Mouse (Mus musculus): ENCODE results near the gene Pnliprp2. TPM values are rescaled to one million over a fixed set of nuclear protein-coding genes. Genes with fewer than 3 reads are reported as not detected.

Pnliprp2 gene
- polyA plus RNA-seq, 1 experiment from 2014 or later, result 0.21 TPM

DNA sequence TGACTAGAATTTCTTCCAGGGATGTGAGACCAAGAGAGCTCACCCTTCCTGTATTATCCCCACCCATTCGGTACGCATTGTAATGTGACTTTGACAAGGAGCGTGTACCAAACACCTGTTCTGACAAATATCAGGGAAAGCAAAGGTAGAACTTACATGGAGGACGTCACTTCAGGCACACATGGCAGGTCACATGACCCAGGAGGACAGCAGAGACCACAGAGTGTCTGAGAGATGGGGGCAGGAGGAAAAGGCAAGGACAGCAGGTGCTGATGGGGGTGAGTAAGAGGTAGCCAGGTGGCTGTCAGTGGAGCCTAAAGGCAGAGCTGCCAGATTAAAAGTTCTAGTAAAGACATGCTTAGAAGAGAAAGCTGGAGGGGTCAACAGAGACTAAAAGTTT, 16.8 kb upstream of the Pnliprp2 start:
- H3K27ac ChIP-seq (ENCODE audit: low read length), result no peak overlapping the region
- H3K4me3 ChIP-seq (ENCODE audit: low read length), result no peak overlapping the region
- no peaks in the 10 kb centered on the region for H3K9me3 ChIP-seq (ENCODE audit: control insufficient read depth, low read length)
- H3K4me2 ChIP-seq (ENCODE audit: low read depth, low read length), result no peak overlapping the region
- no peak overlapping the region for H3K9ac ChIP-seq (ENCODE audit: low read length)
- 81% methylated on average over 4 of the region's 4 CpGs for WGBS
- no peak for ATAC-seq (ENCODE audit: low read depth)
- no peaks in the 10 kb centered on the region for H3K4me1 ChIP-seq (replicated peaks; ENCODE audit: control insufficient read depth, insufficient read depth, low read length)
- no peaks in the 10 kb centered on the region for H3K36me3 ChIP-seq (ENCODE audit: control insufficient read depth, insufficient read depth, low read length)
- no peaks in the 10 kb centered on the region for H3K27me3 ChIP-seq (ENCODE audit: control insufficient read depth, insufficient read depth, low read depth, low read length)

DNA sequence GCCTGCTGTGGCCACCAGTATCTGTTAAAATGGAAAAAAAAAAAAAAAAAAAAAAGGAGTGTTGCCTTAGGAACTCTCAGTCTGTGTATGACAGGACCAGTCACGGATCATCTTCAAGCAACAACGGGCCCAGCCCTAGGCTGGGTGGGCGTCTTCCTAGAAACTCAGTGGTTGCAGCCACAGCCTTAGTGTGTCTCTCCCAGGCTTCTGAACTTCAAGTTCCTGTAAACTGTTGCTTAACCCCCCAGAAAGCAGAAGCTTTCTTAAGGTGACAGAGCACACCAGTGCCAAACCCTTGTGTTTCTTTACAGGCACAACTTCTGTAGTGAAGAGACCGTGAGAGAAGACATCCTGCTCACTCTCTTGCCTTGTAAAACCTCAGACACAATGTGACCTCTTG, 15.8 kb upstream of the Pnliprp2 start:
- no peaks in the 10 kb centered on the region for H3K4me1 ChIP-seq (replicated peaks; ENCODE audit: control insufficient read depth, insufficient read depth, low read length)

DNA sequence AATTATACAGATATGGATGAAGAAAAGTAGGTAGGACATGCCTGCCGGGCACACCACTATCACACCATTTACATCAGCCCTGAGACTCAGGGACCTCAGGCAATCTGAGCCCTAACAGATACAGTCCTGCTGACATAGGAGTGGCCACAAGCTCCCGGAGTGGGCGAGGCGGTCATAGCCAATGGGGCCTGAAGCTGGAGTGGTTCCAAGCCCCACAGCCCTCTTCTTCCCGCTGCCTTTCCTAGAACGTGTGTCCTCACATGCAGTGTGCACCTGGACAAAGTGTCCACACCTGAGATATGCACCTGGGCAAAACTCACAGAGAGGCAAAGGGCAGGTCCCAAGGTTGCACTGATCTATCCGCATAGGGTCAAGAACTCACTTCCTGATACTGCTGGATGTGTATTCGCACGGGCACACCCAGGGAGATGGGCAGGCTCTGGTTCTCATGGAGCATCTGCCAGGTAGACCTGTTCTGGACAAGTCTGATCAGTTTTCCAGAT, 12.0 kb upstream of the Pnliprp2 start:
- no peak for ATAC-seq (ENCODE audit: low read depth)

More for the DNA sequence above, 15.8 kb upstream of the Pnliprp2 start:
- Histone ChIP-seq H3K9me3 (ENCODE audit: control insufficient read depth, low read length) (no peaks in the 10 kb centered on the region), H3K9ac (ENCODE audit: low read length) (no peak overlapping the region), H3K36me3 (ENCODE audit: control insufficient read depth, insufficient read depth, low read length) (no peaks in the 10 kb centered on the region), H3K4me3 (ENCODE audit: low read length) (no peak overlapping the region), H3K27me3 (ENCODE audit: control insufficient read depth, insufficient read depth, low read depth, low read length) (no peaks in the 10 kb centered on the region), H3K4me2 (ENCODE audit: low read depth, low read length) (no peak overlapping the region), H3K27ac (ENCODE audit: low read length) (no peak overlapping the region)
- WGBS, result 40% methylated on average over 4 of the region's 4 CpGs
- ATAC-seq (ENCODE audit: low read depth), result no peak

DNA sequence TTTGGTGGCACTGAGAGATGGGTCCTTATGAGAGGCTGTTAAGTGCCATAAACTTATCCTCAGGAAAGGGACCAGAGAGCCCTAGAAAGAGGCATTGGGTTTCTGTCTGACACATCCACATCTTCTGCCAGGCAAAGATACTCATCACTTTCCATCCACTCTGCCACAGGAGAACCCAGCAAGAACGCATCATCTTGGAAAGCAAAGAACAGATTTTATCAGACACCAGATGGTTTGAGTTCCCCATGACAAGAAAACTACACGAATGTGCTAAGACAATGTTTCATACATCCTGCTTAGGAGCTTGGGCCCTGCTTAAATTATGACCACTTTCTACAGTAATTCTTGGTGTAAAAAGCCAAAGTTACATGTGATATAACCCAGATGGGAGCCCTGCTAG, 8.7 kb upstream of the Pnliprp2 start:
- 65% methylated on average over 2 of the region's 2 CpGs for WGBS
- H3K4me3 ChIP-seq (ENCODE audit: low read length), result no peak overlapping the region
- H3K36me3 ChIP-seq (ENCODE audit: control insufficient read depth, insufficient read depth, low read length), result no peaks in the 10 kb centered on the region
- no peak overlapping the region for H3K9ac ChIP-seq (ENCODE audit: low read length)
- 0 out of 2 replicates have a peak, but pooled peaks cover 2% of the 10 kb centered on the region for H3K9me3 ChIP-seq (ENCODE audit: control insufficient read depth, low read length)
- no peaks in the 10 kb centered on the region for H3K27me3 ChIP-seq (ENCODE audit: control insufficient read depth, insufficient read depth, low read depth, low read length)
- H3K27ac ChIP-seq (ENCODE audit: low read length), result no peak overlapping the region
- no peak overlapping the region for H3K4me2 ChIP-seq (ENCODE audit: low read depth, low read length)
- no peaks in the 10 kb centered on the region for H3K4me1 ChIP-seq (replicated peaks; ENCODE audit: control insufficient read depth, insufficient read depth, low read length)
- no peak for ATAC-seq (ENCODE audit: low read depth)

More for the DNA sequence above, 12.0 kb upstream of the Pnliprp2 start:
- no peaks in the 10 kb centered on the region for H3K27me3 ChIP-seq (ENCODE audit: control insufficient read depth, insufficient read depth, low read depth, low read length)
- no peaks in the 10 kb centered on the region for H3K36me3 ChIP-seq (ENCODE audit: control insufficient read depth, insufficient read depth, low read length)
- H3K4me2 ChIP-seq (ENCODE audit: low read depth, low read length), result no peak overlapping the region
- H3K4me3 ChIP-seq (ENCODE audit: low read length), result no peak overlapping the region
- no peaks in the 10 kb centered on the region for H3K9me3 ChIP-seq (ENCODE audit: control insufficient read depth, low read length)
- no peak overlapping the region for H3K9ac ChIP-seq (ENCODE audit: low read length)
- no peak overlapping the region for H3K27ac ChIP-seq (ENCODE audit: low read length)
- WGBS, result 76% methylated on average over 9 of the region's 9 CpGs
- no peaks in the 10 kb centered on the region for H3K4me1 ChIP-seq (replicated peaks; ENCODE audit: control insufficient read depth, insufficient read depth, low read length)

DNA sequence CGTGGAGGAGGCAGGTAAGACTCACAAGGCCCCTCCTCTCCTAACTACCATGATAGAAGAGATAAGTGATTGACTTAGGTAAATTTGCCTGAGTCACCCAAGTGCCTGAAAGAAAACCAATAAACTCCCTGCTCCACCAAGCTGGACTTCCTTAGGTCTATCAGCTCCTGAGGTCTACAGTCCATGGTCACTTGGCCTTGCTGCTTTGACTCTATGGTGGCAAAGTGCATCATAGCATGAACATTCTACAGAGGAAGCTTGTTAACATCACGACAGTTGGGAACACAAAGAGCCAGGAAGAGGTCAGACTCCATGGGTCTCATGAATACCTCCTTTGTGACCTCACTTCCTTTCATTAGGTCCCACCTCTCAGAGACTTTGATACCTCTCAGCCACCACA, 8.0 kb upstream of the Pnliprp2 start:
- no peak overlapping the region for H3K9ac ChIP-seq (ENCODE audit: low read length)
- no peak overlapping the region for H3K4me2 ChIP-seq (ENCODE audit: low read depth, low read length)
- H3K4me3 ChIP-seq (ENCODE audit: low read length), result no peak overlapping the region
- no peak overlapping the region for H3K27ac ChIP-seq (ENCODE audit: low read length)
- H3K9me3 ChIP-seq (ENCODE audit: control insufficient read depth, low read length), result 0 out of 2 replicates have a peak, but pooled peaks cover 2% of the 10 kb centered on the region
- no peaks in the 10 kb centered on the region for H3K27me3 ChIP-seq (ENCODE audit: control insufficient read depth, insufficient read depth, low read depth, low read length)
- no peak for ATAC-seq (ENCODE audit: low read depth)
- no peaks in the 10 kb centered on the region for H3K36me3 ChIP-seq (ENCODE audit: control insufficient read depth, insufficient read depth, low read length)
- 65% methylated on average over 2 of the region's 2 CpGs for WGBS
- H3K4me1 ChIP-seq (replicated peaks; ENCODE audit: control insufficient read depth, insufficient read depth, low read length), result no peaks in the 10 kb centered on the region

DNA sequence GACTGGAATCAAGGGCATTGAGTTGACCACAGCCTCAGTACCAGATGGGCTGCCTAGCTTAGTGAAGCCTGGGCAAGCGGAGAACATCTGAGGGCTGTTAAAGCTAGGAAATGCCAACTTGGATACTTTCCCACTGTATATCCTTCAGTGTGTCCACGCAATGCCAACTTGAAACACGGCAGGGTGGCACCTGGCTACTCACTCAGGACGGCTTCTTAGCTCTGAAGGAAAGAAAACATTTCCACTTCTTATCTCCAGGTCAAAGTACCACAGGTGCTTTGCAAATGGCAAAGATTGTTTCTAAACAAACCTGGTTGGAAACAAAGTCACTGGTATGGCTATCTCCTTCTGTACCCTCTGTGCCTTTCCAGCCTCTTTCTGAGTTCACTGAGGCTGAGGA, 648 bp upstream of the Pnliprp2 start:
- no peaks in the 10 kb centered on the region for H3K36me3 ChIP-seq (ENCODE audit: control insufficient read depth, insufficient read depth, low read length)
- no peak overlapping the region for H3K27ac ChIP-seq (ENCODE audit: low read length)
- 54% methylated on average over 4 of the region's 4 CpGs for WGBS

DNA sequence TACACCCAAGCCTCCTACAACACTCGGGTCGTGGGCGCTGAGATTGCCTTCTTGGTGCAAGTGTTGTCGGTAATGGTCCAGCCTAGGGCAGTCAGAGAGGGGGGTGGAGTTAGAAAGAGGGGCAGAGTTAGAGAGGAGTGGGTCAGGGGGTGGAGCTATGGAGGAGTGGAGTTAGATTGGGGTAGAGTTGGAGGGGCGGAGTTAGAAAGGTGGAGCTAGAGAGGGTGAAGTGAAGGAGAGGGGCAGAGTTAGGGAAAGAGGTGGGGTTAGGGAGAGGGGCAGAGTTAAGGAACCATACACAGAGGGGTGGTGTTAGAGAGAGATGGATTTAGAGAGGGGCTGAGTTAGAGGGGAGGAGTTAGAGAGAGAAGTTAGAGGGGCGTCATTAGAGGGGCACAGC, 2.8 kb downstream of the Pnliprp2 start:
- Histone ChIP-seq H3K4me1 (replicated peaks; ENCODE audit: control insufficient read depth, insufficient read depth, low read length) (no peaks in the 10 kb centered on the region), H3K27me3 (ENCODE audit: control insufficient read depth, insufficient read depth, low read depth, low read length) (no peaks in the 10 kb centered on the region), H3K4me2 (ENCODE audit: low read depth, low read length) (no peak overlapping the region), H3K4me3 (ENCODE audit: low read length) (no peak overlapping the region), H3K9ac (ENCODE audit: low read length) (no peak overlapping the region), H3K27ac (ENCODE audit: low read length) (no peak overlapping the region), H3K9me3 (ENCODE audit: control insufficient read depth, low read length) (no peaks in the 10 kb centered on the region), H3K36me3 (ENCODE audit: control insufficient read depth, insufficient read depth, low read length) (no peaks in the 10 kb centered on the region)
- ATAC-seq (ENCODE audit: low read depth), result peak; percentile 28; the same call in 1 of the 2 replicates
- 28% methylated on average over 6 of the region's 6 CpGs for WGBS

More for the DNA sequence above, 648 bp upstream of the Pnliprp2 start:
- no peak overlapping the region for H3K4me2 ChIP-seq (ENCODE audit: low read depth, low read length)
- no peak overlapping the region for H3K9ac ChIP-seq (ENCODE audit: low read length)
- no peak for ATAC-seq (ENCODE audit: low read depth)
- no peaks in the 10 kb centered on the region for H3K4me1 ChIP-seq (replicated peaks; ENCODE audit: control insufficient read depth, insufficient read depth, low read length)
- 0 out of 2 replicates have a peak, but pooled peaks cover 2% of the 10 kb centered on the region for H3K9me3 ChIP-seq (ENCODE audit: control insufficient read depth, low read length)
- H3K27me3 ChIP-seq (ENCODE audit: control insufficient read depth, insufficient read depth, low read depth, low read length), result no peaks in the 10 kb centered on the region
- no peak overlapping the region for H3K4me3 ChIP-seq (ENCODE audit: low read length)

DNA sequence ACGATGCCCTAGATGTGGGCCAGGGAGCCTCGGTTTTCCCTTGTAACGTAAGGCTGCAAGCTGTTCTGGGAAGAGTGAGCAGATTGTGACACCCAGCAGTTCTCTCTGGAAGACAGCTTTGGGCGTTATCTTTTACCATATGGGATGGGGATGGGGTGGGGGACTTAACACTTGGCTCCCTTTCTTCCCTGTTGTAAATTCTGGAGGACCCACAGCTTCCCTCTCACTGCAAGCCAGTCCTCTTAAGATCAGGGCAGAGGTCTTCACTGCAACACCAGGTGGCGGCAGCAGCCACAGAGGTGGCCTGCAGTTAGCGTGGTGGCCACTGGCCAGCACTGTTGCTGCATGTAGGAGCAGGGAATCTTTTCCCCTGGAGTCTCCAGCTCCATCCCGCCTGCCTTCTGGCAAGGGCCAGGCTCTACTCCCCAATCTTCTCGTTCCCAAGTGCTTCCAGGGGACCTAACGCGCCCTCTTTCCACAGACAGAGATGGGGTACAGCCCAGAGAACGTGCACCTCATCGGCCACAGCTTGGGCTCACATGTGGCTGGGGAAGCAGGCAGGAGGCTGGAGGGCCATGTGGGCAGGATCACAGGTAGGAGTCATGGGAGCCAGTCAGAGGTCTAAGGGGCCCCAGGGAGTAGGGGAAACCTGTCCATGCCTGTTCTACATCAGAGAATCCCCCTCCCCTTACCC, 3.5 kb downstream of the Pnliprp2 start:
- no peak overlapping the region for H3K4me3 ChIP-seq (ENCODE audit: low read length)
- no peak overlapping the region for H3K4me2 ChIP-seq (ENCODE audit: low read depth, low read length)
- H3K36me3 ChIP-seq (ENCODE audit: control insufficient read depth, insufficient read depth, low read length), result no peaks in the 10 kb centered on the region
- no peaks in the 10 kb centered on the region for H3K27me3 ChIP-seq (ENCODE audit: control insufficient read depth, insufficient read depth, low read depth, low read length)
- H3K4me1 ChIP-seq (replicated peaks; ENCODE audit: control insufficient read depth, insufficient read depth, low read length), result no peaks in the 10 kb centered on the region
- no peak overlapping the region for H3K9ac ChIP-seq (ENCODE audit: low read length)
- 12% methylated on average over 12 of the region's 12 CpGs for WGBS
- peak; percentile 77 for ATAC-seq (ENCODE audit: low read depth)
- H3K27ac ChIP-seq (ENCODE audit: low read length), result no peak overlapping the region
- no peaks in the 10 kb centered on the region for H3K9me3 ChIP-seq (ENCODE audit: control insufficient read depth, low read length)

DNA sequence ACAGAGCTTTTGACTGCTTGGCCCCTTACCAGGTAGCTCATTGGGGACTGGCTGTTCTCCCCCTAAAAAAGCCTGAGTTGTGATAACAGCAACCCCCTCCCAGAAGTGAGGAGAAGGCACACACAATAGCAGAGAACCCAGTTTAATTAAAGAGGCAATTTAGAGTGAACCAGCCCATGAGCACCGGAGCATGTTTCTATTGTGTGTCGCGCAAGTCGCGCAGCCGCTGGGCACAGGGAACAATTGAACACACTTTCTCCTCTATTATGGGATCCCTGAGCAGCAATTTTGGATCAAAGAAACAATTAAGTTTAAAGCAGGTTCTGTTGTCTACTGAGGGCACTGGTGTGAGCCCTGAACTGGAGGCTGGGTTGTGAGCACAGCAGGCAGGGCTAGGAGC, 7.8 kb downstream of the Pnliprp2 start:
- Histone ChIP-seq H3K27me3 (ENCODE audit: control insufficient read depth, insufficient read depth, low read depth, low read length) (no peaks in the 10 kb centered on the region), H3K9me3 (ENCODE audit: control insufficient read depth, low read length) (no peaks in the 10 kb centered on the region), H3K9ac (ENCODE audit: low read length) (no peak overlapping the region), H3K4me2 (ENCODE audit: low read depth, low read length) (no peak overlapping the region), H3K4me1 (replicated peaks; ENCODE audit: control insufficient read depth, insufficient read depth, low read length) (no peaks in the 10 kb centered on the region), H3K36me3 (ENCODE audit: control insufficient read depth, insufficient read depth, low read length) (no peaks in the 10 kb centered on the region), H3K27ac (ENCODE audit: low read length) (no peak overlapping the region), H3K4me3 (ENCODE audit: low read length) (no peak overlapping the region)
- ATAC-seq (ENCODE audit: low read depth), result no peak
- WGBS, result 95% methylated on average over 6 of the region's 6 CpGs

All from lung, embryonic 16.5 days (tissue).